Mouse (Mus musculus) thymus, postnatal 14 days (tissue): Measurements from ENCODE around the gene Sos1.
"Not testable (repeated sequence)": the region's sequence is repeated elsewhere in the genome, so short reads cannot be mapped to it uniquely, and the experiment has no call there.

Source experiments
- DNase-seq: peaks from one replicate; pipeline ENCODE4 v3.0.0; 2021

The Sos1 gene

DNA sequence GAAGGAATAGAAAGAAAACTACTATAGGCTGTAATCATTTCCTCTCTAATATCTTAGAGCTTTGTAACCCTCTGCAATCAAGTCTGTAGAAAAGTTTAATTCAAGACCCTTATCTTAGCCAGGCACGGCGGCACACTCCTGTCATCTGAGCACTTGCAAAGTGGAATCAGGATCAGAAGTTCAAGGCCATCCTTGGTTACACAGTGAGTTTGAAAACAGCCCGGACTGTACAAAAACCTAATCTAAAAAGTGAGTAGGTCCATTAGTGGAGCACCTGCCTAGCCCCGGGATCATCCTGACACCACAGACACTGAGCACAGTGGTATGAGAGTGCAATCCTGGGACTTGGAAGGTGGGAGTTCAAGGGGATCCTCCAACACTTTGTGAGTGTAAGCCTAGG is 12.6 kb upstream of the Sos1 start:
- DNase-seq, result no peak

DNA sequence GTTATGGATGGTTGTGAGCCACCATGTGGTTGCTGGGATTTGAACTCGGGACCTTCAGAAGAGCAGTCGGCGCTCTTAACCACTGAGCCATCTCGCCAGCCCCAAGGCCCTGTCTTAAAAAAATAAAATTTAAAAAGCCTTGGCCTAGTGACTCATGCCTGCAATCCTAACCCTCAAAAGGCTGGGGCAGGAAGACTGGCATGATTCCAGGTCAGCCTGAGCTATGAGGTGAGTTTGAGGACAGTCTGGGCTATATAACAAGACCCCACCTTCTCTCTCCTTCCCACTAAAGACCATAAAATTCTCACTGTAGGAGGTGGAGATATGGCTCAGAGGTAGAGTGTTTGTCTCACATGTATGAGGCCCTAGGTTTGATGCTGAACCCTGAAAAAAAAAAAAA is 12.0 kb upstream of the Sos1 start:
- DNase-seq, result no peak

- no peak for DNase-seq
These were observed 9.9 kb upstream of the Sos1 start for GRCm38 (mm10) chr17:80490166-80490565.

DNA sequence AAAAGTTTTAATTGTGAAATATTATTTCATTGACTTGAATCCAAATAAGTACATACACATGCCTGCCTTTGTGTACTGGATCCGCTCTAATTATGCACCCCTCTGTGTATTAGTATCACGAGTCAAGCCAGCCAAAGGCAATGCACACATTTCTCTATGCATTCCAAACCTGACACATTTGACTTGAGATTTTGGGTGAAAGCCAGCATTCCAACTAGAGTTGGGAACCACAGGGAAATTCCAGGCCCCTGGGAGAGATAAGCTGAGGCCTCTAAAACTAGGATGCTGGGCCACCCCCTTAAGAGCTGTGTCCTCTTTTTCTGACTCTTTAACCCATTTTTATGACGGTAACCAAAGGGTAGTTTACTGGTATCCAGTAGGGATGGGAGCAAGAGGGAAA is 8.7 kb upstream of the Sos1 start:
- no peak for DNase-seq

DNA sequence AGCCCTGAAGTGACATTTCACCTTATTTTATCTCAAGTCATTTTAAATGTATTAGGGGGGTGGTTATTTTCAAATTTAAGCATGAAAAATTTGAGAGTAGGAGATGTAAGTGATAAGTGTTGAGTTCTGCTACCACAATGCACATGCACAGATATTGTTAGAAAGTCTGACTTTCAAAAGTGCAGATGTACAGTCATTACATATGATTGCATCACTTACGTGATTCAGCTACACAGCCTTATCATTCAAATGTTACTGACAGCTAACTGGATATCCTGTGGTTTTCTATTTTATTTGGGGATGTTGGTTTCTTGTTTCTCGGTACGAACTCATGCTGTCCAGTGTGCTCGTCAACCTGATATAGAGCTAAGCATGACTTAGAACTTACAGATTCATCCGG is 4.9 kb upstream of the Sos1 start:
- DNase-seq, result no peak

GRCm38 (mm10) chr17:80480855-80481224 is 587 bp upstream of the Sos1 start:
- DNase-seq, result no peak

GRCm38 (mm10) chr17:80479295-80480030 is 790 bp downstream of the Sos1 start:
- peak; percentile 76 for DNase-seq

DNA sequence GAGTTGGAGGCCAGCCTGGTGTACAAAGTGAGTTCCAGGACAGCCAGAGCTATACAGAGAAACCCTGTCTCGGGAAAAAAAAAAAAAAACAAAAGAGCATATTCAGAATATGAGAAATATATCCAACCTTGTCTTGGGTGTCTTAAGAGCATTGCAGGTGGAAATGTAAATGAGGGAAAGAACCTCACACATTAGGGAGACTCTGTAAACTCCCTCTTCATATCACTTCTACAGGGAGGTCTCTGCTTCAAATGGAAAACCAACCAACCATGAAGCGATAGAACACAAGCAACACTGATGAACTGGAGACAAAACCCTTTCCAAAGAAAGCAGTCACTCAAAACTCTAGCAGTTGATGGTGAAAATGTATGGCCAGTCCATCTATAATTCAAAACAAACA is 2.6 kb downstream of the Sos1 start:
- DNase-seq, result no peak

- no peak for DNase-seq
These were observed 3.8 kb downstream of the Sos1 start for GRCm38 (mm10) chr17:80476496-80476895.

GRCm38 (mm10) chr17:80471056-80471802 is 9.0 kb downstream of the Sos1 start:
- DNase-seq, result no peak

GRCm38 (mm10) chr17:80468417-80468894 is 11.8 kb downstream of the Sos1 start:
- not testable (repeated sequence) for DNase-seq

GRCm38 (mm10) chr17:80460258-80460657 is 20.0 kb downstream of the Sos1 start:
- DNase-seq, result no peak

DNA sequence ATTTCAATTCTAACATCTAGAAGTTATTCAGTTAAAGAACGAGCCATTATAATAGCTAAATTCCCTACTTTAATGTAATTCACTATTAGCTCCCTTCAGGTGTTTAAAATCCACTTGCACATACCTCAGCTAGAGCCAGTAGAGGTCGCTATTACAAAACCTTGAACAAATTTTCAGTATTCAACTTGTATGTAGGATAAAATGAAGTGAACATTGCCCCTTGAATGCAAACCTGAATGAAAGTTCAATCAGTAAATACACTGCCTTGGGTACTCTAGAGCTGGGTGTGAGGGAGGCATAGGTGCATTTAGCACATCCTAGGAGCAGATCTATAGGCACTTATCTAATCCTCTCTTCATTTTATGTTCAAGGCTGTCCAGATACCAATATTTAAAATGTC is 24.6 kb downstream of the Sos1 start:
- DNase-seq, result peak; percentile 44

DNA sequence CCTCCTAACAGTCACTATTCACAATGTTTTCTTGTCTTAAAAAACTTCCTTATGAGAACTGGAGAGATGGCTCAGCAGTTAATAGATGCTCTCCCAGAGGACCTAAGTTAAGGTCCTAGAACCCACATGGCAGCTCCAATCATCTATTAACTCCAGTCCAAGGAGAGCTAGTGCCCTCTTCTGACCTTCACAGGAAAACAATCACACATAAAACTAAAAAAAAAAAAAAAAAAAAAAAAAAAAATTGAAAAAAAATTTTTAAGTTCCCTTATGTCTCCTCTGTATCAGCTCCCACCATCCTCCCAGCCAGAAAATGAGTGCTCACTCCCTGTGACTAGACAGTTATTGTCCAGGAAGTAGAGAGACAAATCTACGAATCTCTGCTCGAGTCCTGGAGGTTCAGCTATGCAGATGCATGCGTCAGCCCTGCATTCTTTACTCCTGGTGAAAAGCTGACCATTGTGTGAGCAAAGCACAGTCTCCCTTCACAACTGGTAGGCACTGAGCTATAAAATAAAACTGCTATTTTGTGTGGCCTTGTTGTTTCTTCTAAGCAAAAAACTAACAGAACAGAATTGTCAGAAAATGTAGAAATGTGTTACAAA is 29.7 kb downstream of the Sos1 start:
- no peak for DNase-seq

- DNase-seq, result no peak
These were observed 33.8 kb downstream of the Sos1 start for GRCm38 (mm10) chr17:80446470-80446869.

DNA sequence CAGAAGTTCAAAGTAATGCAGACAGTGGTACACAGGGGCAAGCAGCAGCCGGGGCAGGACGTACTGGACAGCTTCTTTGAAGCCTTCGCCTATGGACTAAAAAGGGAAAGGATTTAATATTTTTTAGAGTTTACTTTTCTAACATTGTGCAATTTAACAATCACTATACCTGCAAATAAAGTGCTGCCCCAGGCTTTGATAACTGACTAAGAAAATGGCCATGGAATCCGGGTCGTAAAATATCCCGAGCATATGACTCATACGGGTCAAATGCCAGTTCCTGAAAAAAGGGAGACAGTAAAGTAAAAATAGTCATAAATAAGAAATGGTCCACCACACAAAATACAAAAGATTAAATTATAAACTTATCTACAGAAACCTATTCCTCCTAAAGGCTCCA is 34.8 kb downstream of the Sos1 start:
- no peak for DNase-seq

DNA sequence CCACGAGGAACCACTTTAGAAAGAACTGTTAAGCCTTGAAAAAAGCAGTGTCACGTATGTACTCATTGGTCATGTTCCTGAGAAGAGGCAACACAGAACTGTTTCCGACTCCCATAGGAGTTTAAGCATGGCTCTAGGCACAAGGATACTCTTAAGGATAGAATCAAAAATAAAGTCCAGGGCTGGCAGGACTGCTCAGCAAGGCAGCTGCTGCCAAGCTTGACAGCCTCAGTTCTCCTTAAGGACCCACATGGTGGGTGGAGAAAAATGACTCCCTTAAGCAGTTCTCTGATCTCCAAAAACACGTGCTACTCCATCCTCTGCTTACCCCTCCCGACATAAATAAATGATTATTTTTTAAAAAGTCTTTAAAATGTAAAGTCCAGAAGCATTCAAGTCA is 44.6 kb downstream of the Sos1 start:
- no peak for DNase-seq

GRCm38 (mm10) chr17:80434430-80434829 is 45.8 kb downstream of the Sos1 start:
- DNase-seq, result no peak

- no peak for DNase-seq
These were observed 48.3 kb downstream of the Sos1 start for GRCm38 (mm10) chr17:80431997-80432396.

DNA sequence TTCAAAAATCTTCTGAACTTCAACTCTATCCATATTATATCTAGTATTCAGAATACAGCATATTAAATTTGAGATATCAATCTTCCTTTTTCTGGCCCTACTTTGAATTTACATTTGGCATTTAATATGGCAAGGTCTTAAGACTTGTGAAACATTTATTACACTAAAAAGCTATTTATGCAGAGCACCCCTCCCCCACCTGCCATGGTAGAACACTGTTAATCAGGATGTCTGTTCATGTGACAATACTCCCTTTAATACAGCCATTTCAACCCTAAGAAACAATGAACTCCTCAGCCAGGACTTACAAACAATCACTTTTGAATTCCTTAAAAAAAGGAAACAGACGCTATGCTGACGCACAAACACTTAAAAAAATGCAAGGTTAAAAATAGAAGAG is 52.3 kb downstream of the Sos1 start:
- DNase-seq, result no peak

GRCm38 (mm10) chr17:80426901-80427300 is 53.4 kb downstream of the Sos1 start:
- no peak for DNase-seq

DNA sequence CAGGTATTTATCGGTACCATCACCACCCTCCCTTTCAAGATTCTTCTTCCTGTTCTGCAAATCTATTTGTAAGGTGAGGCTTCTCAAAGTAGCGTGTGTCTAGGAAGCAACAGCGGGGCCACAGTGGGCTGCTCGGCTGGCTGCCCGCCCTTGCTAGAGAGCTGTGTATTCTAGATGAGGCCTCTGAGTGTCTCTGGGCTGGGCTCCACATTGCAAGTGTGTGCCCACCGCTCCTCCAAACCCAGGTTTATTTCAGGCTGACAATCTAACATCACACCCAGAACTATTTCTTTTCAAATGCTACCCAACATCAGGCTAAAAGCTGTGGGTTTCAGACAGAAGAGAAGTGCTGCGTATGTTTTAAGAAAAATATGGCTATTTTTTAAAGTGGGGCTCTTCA is 54.1 kb downstream of the Sos1 start:
- DNase-seq, result no peak

DNA sequence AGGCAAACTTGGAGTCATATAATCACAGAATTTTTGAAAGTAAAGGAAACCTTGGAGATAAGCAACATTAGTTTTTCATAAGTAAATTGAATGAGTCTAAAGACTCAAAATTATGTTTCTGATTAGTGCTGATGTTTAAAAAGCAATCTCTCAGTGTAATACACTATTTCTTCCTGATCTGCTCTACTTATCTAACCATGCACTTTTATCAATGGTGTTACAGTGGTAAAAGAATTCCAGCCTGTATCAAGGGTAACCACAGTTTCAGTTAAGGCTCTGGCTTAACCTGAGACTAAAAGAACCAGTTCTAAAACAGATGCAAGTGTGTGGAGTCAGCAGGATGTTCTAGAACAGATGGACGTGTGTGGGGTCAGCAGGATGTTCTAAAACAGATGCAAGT is 59.3 kb downstream of the Sos1 start:
- no peak for DNase-seq

DNA sequence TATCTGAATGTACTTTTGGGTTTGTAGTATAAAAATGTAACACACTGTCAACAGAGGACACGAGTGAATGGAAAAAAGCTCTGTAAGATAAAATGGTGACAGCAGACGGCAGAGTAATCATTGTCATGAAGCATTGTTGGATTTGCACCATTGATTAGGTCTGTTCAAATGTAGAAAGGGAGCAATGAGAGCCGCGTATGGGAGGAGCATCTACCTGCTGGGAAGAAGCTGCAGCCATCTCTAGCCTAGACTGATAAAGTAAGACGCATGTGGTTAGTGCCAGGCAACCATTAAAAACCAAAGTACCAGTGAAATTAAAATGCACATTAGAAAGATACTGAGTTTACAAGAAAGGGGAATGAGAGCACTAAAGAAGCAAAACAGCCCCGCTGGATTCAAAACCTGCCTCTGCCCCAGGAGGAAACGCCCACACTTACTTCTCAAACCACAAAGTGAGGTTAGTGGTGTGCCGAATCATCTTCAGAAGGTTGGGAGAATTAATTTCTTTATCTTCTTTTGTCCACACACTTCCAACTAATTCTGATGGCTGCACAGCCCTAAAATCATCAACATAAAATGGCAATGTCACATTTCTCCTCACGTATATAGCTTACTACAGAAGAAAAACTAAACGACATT is 61.6 kb downstream of the Sos1 start:
- no peak for DNase-seq
